Mouse (Mus musculus): Measurements from ENCODE around the gene Ptprc. TPM values are rescaled to one million over a fixed set of nuclear protein-coding genes. Genes with fewer than 3 reads are reported as not detected.

Gene Ptprc
- polyA plus RNA-seq, 1 experiment from 2014 or later = 5.0 TPM

GRCm38 (mm10) chr1:138157709-138158108 is 17.8 kb downstream of the Ptprc start:
- Histone ChIP-seq H3K4me3 (ENCODE audit: low read length) (no peak overlapping the region), H3K9me3 (ENCODE audit: control insufficient read depth, low read length) (no peaks in the 10 kb centered on the region), H3K4me1 (ENCODE audit: control insufficient read depth, insufficient read depth, low read length) (no peaks in the 10 kb centered on the region), H3K4me2 (replicated peaks; ENCODE audit: low read depth, low read length) (no peak overlapping the region), H3K9ac (ENCODE audit: low read depth, low read length) (no peak overlapping the region), H3K36me3 (ENCODE audit: control insufficient read depth, insufficient read depth, low read length) (no peaks in the 10 kb centered on the region), H3K27me3 (ENCODE audit: control insufficient read depth, insufficient read depth, low read length) (no peaks in the 10 kb centered on the region), H3K27ac (ENCODE audit: low read depth, low read length) (no peak overlapping the region)
- 71% methylated on average over 2 of the region's 2 CpGs for WGBS
- ATAC-seq (ENCODE audit: low FRiP score, low TSS enrichment) = no peak

GRCm38 (mm10) chr1:138157008-138157407 is 18.5 kb downstream of the Ptprc start:
- no peak overlapping the region for H3K4me2 ChIP-seq (replicated peaks; ENCODE audit: low read depth, low read length)
- no peak overlapping the region for H3K9ac ChIP-seq (ENCODE audit: low read depth, low read length)
- H3K27me3 ChIP-seq (ENCODE audit: control insufficient read depth, insufficient read depth, low read length) = no peaks in the 10 kb centered on the region
- no peak overlapping the region for H3K27ac ChIP-seq (ENCODE audit: low read depth, low read length)
- WGBS = 75% methylated on average over 3 of the region's 3 CpGs
- no peak for ATAC-seq (ENCODE audit: low FRiP score, low TSS enrichment)
- H3K4me3 ChIP-seq (ENCODE audit: low read length) = no peak overlapping the region
- H3K36me3 ChIP-seq (ENCODE audit: control insufficient read depth, insufficient read depth, low read length) = no peaks in the 10 kb centered on the region
- no peaks in the 10 kb centered on the region for H3K4me1 ChIP-seq (ENCODE audit: control insufficient read depth, insufficient read depth, low read length)
- no peaks in the 10 kb centered on the region for H3K9me3 ChIP-seq (ENCODE audit: control insufficient read depth, low read length)

- no peak overlapping the region for H3K27ac ChIP-seq (ENCODE audit: low read depth, low read length)
- H3K4me2 ChIP-seq (replicated peaks; ENCODE audit: low read depth, low read length) = no peak overlapping the region
- H3K4me3 ChIP-seq (ENCODE audit: low read length) = no peak overlapping the region
- no peak for ATAC-seq (ENCODE audit: low FRiP score, low TSS enrichment)
- H3K27me3 ChIP-seq (ENCODE audit: control insufficient read depth, insufficient read depth, low read length) = no peaks in the 10 kb centered on the region
- H3K36me3 ChIP-seq (ENCODE audit: control insufficient read depth, insufficient read depth, low read length) = no peaks in the 10 kb centered on the region
- no peak overlapping the region for H3K9ac ChIP-seq (ENCODE audit: low read depth, low read length)
- 77% methylated on average over 1 of the region's 1 CpGs for WGBS
- H3K9me3 ChIP-seq (ENCODE audit: control insufficient read depth, low read length) = no peaks in the 10 kb centered on the region
- no peaks in the 10 kb centered on the region for H3K4me1 ChIP-seq (ENCODE audit: control insufficient read depth, insufficient read depth, low read length)
Observed at GRCm38 (mm10) chr1:138154185-138154785, 21.2 kb downstream of the Ptprc start.

- no peaks in the 10 kb centered on the region for H3K27me3 ChIP-seq (ENCODE audit: control insufficient read depth, insufficient read depth, low read length)
- H3K36me3 ChIP-seq (ENCODE audit: control insufficient read depth, insufficient read depth, low read length) = no peaks in the 10 kb centered on the region
- H3K4me1 ChIP-seq (ENCODE audit: control insufficient read depth, insufficient read depth, low read length) = no peaks in the 10 kb centered on the region
- no peak for ATAC-seq (ENCODE audit: low FRiP score, low TSS enrichment)
- H3K27ac ChIP-seq (ENCODE audit: low read depth, low read length) = no peak overlapping the region
- H3K9ac ChIP-seq (ENCODE audit: low read depth, low read length) = no peak overlapping the region
- no peaks in the 10 kb centered on the region for H3K9me3 ChIP-seq (ENCODE audit: control insufficient read depth, low read length)
- WGBS = 73% methylated on average over 4 of the region's 4 CpGs
- H3K4me2 ChIP-seq (replicated peaks; ENCODE audit: low read depth, low read length) = no peak overlapping the region
- H3K4me3 ChIP-seq (ENCODE audit: low read length) = no peak overlapping the region
Observed at GRCm38 (mm10) chr1:138153126-138153525, 22.4 kb downstream of the Ptprc start.

GRCm38 (mm10) chr1:138148844-138149243 is 26.7 kb downstream of the Ptprc start:
- WGBS = 67% methylated on average over 4 of the region's 4 CpGs
- Histone ChIP-seq H3K4me3 (ENCODE audit: low read length) (no peak overlapping the region), H3K4me1 (ENCODE audit: control insufficient read depth, insufficient read depth, low read length) (no peaks in the 10 kb centered on the region), H3K9ac (ENCODE audit: low read depth, low read length) (no peak overlapping the region), H3K36me3 (ENCODE audit: control insufficient read depth, insufficient read depth, low read length) (no peaks in the 10 kb centered on the region), H3K4me2 (replicated peaks; ENCODE audit: low read depth, low read length) (no peak overlapping the region), H3K27me3 (ENCODE audit: control insufficient read depth, insufficient read depth, low read length) (no peaks in the 10 kb centered on the region), H3K9me3 (ENCODE audit: control insufficient read depth, low read length) (no peaks in the 10 kb centered on the region), H3K27ac (ENCODE audit: low read depth, low read length) (no peak overlapping the region)
- no peak for ATAC-seq (ENCODE audit: low FRiP score, low TSS enrichment)

GRCm38 (mm10) chr1:138145571-138145970 is 29.9 kb downstream of the Ptprc start:
- H3K36me3 ChIP-seq (ENCODE audit: control insufficient read depth, insufficient read depth, low read length) = no peaks in the 10 kb centered on the region
- ATAC-seq (ENCODE audit: low FRiP score, low TSS enrichment) = no peak
- H3K27me3 ChIP-seq (ENCODE audit: control insufficient read depth, insufficient read depth, low read length) = no peaks in the 10 kb centered on the region
- H3K4me1 ChIP-seq (ENCODE audit: control insufficient read depth, insufficient read depth, low read length) = no peaks in the 10 kb centered on the region
- WGBS = 59% methylated on average over 2 of the region's 2 CpGs
- no peaks in the 10 kb centered on the region for H3K9me3 ChIP-seq (ENCODE audit: control insufficient read depth, low read length)
- no peak overlapping the region for H3K4me2 ChIP-seq (replicated peaks; ENCODE audit: low read depth, low read length)
- no peak overlapping the region for H3K4me3 ChIP-seq (ENCODE audit: low read length)
- no peak overlapping the region for H3K27ac ChIP-seq (ENCODE audit: low read depth, low read length)
- H3K9ac ChIP-seq (ENCODE audit: low read depth, low read length) = no peak overlapping the region

- 87% methylated on average over 3 of the region's 3 CpGs for WGBS
Observed at GRCm38 (mm10) chr1:138145148-138145547, 30.4 kb downstream of the Ptprc start.

GRCm38 (mm10) chr1:138144365-138144764 is 31.1 kb downstream of the Ptprc start:
- no peaks in the 10 kb centered on the region for H3K4me1 ChIP-seq (ENCODE audit: control insufficient read depth, insufficient read depth, low read length)
- WGBS = 76% methylated on average over 5 of the region's 5 CpGs
- H3K4me3 ChIP-seq (ENCODE audit: low read length) = no peak overlapping the region
- ATAC-seq (ENCODE audit: low FRiP score, low TSS enrichment) = no peak
- no peak overlapping the region for H3K27ac ChIP-seq (ENCODE audit: low read depth, low read length)
- H3K9ac ChIP-seq (ENCODE audit: low read depth, low read length) = no peak overlapping the region
- H3K4me2 ChIP-seq (replicated peaks; ENCODE audit: low read depth, low read length) = no peak overlapping the region
- no peaks in the 10 kb centered on the region for H3K36me3 ChIP-seq (ENCODE audit: control insufficient read depth, insufficient read depth, low read length)
- no peaks in the 10 kb centered on the region for H3K27me3 ChIP-seq (ENCODE audit: control insufficient read depth, insufficient read depth, low read length)
- no peaks in the 10 kb centered on the region for H3K9me3 ChIP-seq (ENCODE audit: control insufficient read depth, low read length)

More at GRCm38 (mm10) chr1:138145148-138145547, 30.4 kb downstream of the Ptprc start:
- H3K36me3 ChIP-seq (ENCODE audit: control insufficient read depth, insufficient read depth, low read length) = no peaks in the 10 kb centered on the region
- ATAC-seq (ENCODE audit: low FRiP score, low TSS enrichment) = no peak
- no peak overlapping the region for H3K27ac ChIP-seq (ENCODE audit: low read depth, low read length)
- no peak overlapping the region for H3K9ac ChIP-seq (ENCODE audit: low read depth, low read length)
- H3K4me2 ChIP-seq (replicated peaks; ENCODE audit: low read depth, low read length) = no peak overlapping the region
- no peak overlapping the region for H3K4me3 ChIP-seq (ENCODE audit: low read length)
- H3K4me1 ChIP-seq (ENCODE audit: control insufficient read depth, insufficient read depth, low read length) = no peaks in the 10 kb centered on the region
- H3K27me3 ChIP-seq (ENCODE audit: control insufficient read depth, insufficient read depth, low read length) = no peaks in the 10 kb centered on the region
- H3K9me3 ChIP-seq (ENCODE audit: control insufficient read depth, low read length) = no peaks in the 10 kb centered on the region

- WGBS = 91% methylated on average over 4 of the region's 4 CpGs
- no peak for ATAC-seq (ENCODE audit: low FRiP score, low TSS enrichment)
- no peak overlapping the region for H3K4me2 ChIP-seq (replicated peaks; ENCODE audit: low read depth, low read length)
- H3K36me3 ChIP-seq (ENCODE audit: control insufficient read depth, insufficient read depth, low read length) = no peaks in the 10 kb centered on the region
- H3K4me1 ChIP-seq (ENCODE audit: control insufficient read depth, insufficient read depth, low read length) = no peaks in the 10 kb centered on the region
- no peaks in the 10 kb centered on the region for H3K27me3 ChIP-seq (ENCODE audit: control insufficient read depth, insufficient read depth, low read length)
- H3K9ac ChIP-seq (ENCODE audit: low read depth, low read length) = no peak overlapping the region
- H3K9me3 ChIP-seq (ENCODE audit: control insufficient read depth, low read length) = no peaks in the 10 kb centered on the region
- no peak overlapping the region for H3K4me3 ChIP-seq (ENCODE audit: low read length)
- no peak overlapping the region for H3K27ac ChIP-seq (ENCODE audit: low read depth, low read length)
Observed at GRCm38 (mm10) chr1:138140769-138141168, 34.7 kb downstream of the Ptprc start.
